Mouse (Mus musculus) heart, postnatal 4 days (tissue): ENCODE results near the gene Ccdc9. TPM values are rescaled to one million over a fixed set of nuclear protein-coding genes. Genes with fewer than 3 reads are reported as not detected.
"Not testable (repeated sequence)": the region's sequence is repeated elsewhere in the genome, so short reads cannot be mapped to it uniquely, and the experiment has no call there.

Source experiments
- DNase-seq: peaks from one replicate; pipeline ENCODE4 v3.0.0; 2021
- total RNA-seq, 2 experiments: library from RNA; stranded (reverse); gene quantifications; 2 replicates each; pipeline ENCODE4 v1.2.3; 2021

The Ccdc9 gene
- total RNA-seq, 2 experiments from 2014 or later, result 39.4 to 43.1 TPM

DNA sequence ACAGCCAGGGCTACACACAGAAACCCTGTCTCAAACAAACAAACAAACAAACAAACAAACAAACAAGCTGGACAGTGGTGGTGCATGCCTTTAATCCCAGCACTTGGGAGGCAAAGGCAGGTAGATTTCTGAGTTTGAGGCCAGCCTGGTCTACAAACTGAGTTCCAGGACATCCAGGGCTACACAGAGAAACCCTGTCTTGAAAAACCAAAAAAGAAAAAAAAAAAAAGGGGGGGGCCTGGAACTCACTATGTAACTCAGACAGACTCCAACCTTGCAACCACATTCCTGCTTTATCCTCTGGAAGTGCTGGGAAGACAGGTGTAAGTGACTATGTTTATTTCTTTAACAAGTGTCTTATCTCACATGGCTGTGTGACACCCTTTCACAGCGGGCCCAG, 21.5 kb upstream of the Ccdc9 start, which contains the start of gene Bbc3:
Gene Bbc3 (plus strand): TSS at position 301 of the 400 bp plus-strand sequence.
- not testable (repeated sequence) for DNase-seq

DNA sequence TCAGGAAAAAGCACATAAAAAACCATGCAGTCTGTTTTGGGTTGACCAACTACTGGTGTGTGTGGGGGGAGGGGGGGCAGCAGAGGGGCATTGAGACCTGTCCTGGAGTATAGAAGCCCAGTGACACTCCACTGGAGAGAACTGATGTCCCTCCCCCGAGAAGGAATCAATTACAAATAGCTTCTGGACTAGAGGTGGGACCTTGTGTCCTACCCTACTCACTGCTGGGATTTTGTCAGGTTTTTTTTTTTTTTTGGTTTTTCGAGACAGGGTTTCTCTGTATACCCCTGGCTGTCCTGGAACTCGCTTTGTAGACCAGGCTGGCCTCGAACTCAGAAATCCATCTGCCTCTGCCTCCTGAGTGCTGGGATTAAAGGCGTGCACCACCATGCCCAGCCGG, 20.5 kb upstream of the Ccdc9 start:
- not testable (repeated sequence) for DNase-seq

DNA sequence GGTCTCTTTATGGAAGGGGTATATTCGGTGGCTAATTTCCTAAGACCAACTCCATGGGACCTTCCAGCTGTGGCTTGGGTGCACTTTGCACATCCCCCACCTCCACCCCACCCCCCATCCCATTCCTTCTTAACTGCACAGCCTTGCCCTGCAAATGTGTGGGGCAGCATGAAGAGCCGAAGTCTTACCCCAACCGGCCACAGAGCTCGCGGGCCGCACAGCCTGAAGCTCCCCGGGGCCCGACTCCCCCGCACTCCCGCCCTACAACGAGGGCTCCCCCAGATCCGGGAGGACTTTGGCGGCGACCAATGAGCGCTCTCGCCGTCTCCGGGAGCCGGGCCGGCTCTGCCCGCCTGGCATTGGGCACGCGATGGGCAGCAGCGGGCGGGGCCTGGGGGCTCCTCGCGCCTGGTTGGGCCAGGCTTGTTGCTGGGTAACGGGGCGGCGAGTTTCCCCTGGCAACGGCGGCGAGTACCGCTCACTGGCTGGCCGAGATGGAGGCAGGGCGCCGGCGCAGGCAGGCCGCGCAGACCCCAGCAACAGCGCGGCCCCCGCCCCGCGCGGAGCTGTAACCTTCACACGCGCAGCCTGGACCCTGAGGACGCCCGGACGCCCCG, 12.9 kb upstream of the Ccdc9 start:
- DNase-seq, result peak; percentile 88

- no peak for DNase-seq
Observed at GRCm38 (mm10) chr7:16298927-16299326, 12.3 kb upstream of the Ccdc9 start.

DNA sequence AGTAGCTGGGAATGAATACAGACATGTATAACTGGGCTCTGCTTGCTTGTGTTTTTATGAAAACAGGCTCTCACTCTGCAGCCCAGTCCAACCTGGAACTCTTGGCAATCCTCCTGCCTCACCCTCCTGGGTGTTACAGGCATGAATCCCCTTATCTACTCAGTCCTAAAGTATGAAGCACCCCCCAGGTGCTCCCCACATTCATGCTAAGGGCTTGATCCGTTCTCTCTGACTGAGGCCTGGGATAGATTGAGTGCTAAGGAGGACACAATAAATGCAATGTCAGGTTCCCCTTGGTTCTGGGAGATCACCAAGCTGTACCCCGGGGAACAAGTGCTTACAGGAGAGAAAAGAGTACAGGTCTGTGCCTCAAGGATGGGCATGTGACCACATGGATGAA, 11.0 kb upstream of the Ccdc9 start:
- no peak for DNase-seq

GRCm38 (mm10) chr7:16296766-16297390, 10.3 kb upstream of the Ccdc9 start:
- peak; percentile 93 for DNase-seq

- DNase-seq, result no peak
Observed at GRCm38 (mm10) chr7:16296146-16296545, 9.6 kb upstream of the Ccdc9 start.

- peak; percentile 81 for DNase-seq
Observed at GRCm38 (mm10) chr7:16295321-16295900, 8.8 kb upstream of the Ccdc9 start.

DNA sequence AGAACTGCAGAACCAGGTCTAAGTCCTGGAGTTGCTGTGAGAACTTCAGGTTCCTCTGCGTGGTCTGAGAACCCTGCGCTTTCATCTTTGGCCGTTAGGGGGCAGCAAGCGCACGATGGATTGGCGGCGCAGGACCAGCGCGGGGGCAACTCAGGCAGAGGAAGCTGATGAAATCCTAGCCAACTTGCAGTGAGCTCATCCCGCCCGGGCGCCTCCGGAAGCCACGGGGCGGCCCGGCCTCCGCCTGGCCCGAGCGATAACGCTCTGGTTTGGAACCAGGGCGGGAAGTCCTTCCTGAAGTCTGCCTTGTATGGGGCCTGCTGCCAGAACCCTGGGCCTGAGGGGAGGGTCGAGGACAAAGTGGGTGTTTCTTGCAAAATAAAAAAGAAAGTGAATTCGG, 8.2 kb upstream of the Ccdc9 start:
- peak; percentile 98 for DNase-seq

- DNase-seq, result peak; percentile 62
Observed at GRCm38 (mm10) chr7:16294346-16294745, 7.8 kb upstream of the Ccdc9 start.

GRCm38 (mm10) chr7:16287791-16288190, 1.2 kb upstream of the Ccdc9 start:
- no peak for DNase-seq

DNA sequence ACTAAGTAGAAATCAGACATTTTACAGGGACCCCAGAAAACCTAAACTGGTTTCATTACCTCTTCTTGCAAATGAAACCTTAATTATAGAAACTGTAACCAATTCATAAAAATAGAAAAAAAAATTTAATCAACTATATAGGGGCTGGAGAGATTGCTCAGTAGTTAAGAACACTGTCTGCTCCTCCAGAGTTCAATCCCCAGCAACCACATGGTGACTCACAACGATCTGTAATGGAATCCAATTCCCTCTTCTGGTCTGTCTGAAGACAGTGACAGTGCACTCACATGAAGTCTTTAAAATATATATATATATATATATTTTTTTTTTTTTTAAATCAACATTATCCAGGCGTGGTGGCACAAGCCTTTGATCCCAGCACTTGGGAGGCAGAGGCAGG, 421 bp upstream of the Ccdc9 start:
- DNase-seq, result no peak

DNA sequence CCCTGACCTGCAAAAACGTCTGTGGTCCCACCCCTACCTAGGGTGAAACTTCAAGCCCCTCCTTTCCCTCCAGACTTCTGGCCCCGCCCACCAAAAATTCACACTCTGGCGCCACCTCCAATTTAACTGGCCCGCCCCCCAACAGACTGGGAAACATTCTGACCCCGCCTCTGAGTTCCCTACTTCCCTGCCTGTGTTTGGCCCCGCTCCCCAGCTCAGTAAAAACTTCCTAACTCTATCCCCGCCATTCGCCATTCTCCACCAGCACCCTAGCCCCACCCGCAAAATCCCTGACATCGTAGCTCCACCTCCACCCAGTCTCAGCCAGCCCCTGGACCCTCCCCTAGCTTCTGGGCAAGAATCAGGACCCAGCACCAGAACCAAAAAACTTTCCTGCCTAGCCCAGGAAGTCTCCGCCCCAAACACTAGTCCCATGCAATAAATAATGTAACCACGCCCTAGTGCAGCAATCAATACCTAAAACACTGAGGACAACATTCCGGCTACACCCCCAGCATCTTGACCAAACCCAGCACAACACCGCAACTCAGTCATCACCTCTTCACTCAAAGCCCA, 1.1 kb downstream of the Ccdc9 start:
- DNase-seq, result peak; percentile 81

GRCm38 (mm10) chr7:16284904-16285303, 1.7 kb downstream of the Ccdc9 start:
- no peak for DNase-seq

GRCm38 (mm10) chr7:16284001-16284400, 2.6 kb downstream of the Ccdc9 start:
- no peak for DNase-seq

DNA sequence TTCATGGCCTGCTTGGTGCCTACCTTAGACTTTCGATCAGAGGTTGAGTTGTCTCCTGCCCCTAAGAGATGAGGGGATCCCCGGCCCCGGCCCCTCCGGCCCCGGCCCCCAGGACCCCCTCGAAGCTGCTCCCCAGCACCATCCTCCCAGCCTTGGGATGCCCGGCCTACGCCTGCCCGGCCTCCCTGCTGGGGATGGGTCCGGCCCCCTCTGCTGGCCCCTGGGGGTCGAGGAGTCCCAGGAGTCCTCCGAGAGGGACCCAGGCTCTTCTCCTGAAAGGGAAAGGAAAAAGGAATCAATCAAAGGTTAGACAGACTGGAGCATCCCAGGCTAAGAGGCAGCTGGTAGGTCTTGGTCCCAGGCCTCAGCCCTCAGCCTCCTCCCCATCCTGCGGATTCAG, 4.3 kb downstream of the Ccdc9 start:
- DNase-seq, result no peak

DNA sequence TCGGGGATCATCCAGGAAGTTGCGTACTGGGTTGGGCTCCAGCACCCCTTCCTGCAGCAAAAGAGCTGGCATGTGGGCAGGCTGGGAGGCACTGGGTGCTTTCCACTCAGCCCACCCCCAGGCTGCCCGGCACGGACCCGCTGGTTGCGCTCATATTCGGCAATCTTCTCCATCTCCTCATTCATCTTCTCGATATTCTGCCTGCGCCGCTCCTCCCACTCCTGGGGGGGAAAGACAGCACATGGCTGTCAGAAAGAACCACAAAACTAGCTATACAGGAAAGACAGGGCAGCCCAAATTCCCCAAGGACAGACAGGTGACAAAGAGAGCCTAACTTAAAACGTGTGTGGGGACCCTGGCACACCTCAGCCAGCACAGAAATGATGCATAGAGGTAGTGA, 5.9 kb downstream of the Ccdc9 start:
- DNase-seq, result no peak

GRCm38 (mm10) chr7:16274922-16275890, 11.4 kb downstream of the Ccdc9 start:
- DNase-seq, result no peak

- DNase-seq, result no peak
Observed at GRCm38 (mm10) chr7:16273766-16274140, 12.8 kb downstream of the Ccdc9 start.

DNA sequence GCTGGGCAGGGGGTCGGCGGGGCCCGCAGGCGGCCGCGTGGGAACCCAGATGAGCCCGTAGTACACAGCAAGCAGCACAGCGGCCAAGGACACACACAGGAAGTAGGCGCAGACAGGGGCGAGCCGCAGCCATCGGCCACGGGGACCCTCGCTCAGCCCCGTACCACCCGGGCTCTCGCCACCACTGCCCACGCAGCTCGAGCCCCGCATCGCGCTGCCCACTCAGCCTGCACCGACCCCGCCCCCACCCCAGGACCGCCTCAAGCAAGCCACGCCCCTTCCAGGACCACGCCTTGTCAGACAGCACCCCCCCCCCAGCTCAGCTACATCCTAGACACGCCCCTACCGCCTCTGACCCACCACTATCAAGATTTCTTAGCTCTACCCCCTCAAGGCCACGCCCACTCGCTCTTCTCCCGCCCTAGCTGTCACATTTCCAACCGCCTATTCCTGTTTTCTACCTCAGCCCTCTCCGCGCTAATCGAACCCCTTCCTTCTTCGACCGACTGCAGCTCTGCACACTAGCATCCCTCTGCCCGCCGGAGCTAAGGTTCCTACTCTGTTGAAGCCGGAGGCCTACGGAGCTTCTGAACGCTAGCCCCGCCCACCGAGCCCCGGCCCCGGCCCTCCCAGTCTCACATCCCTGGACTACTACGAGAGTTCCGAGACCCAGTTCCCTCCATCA, 13.4 kb downstream of the Ccdc9 start, which contains the start of gene Inafm1:
Gene Inafm1 (minus strand): TSS at position 537 of the 685 bp plus-strand sequence.
- peak; percentile 87 for DNase-seq

GRCm38 (mm10) chr7:16272681-16273080, 13.9 kb downstream of the Ccdc9 start:
- DNase-seq, result peak; percentile 75

DNA sequence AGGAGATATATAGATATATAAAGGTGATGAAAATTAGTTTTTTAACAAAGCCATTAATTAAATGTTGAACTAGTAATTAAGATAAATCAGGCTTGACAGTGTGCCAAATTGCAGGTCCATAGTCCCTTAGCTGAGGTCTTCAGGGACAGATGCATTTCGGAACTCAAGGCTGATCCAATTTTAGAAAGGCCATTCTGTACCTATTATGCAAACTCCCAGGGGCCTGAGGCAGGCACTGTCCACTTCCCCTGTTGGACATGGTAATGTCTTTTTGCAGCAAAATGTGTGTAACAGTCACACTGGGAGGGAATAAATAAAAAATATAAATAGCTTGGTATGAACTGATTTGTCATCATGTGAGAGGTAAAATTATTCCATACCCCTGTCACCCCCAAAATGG, 15.5 kb downstream of the Ccdc9 start:
- no peak for DNase-seq
